Comparison of ENCODE assay signal across 7 mouse cellular contexts in genomic region chr19:55838389-55839035, GRCm38 (mm10).
DNase-seq lines count a peak whose midpoint lies in the region; ATAC-seq and TF ChIP-seq lines count a peak whose summit lies in the region.

No protein-coding gene starts in this region.

- no peak for DNase-seq in lung, postnatal 10 days
- DNase-seq in limb, embryonic 14.5 days (ENCODE audit: low spot score), result no peak
- no peak for DNase-seq in cerebellum, adult 18-20 months
- DNase-seq in adrenal gland, postnatal 14 days, result no peak

- no peak overlapping the region for H3K4me3 ChIP-seq in lung, embryonic 16.5 days (ENCODE audit: low read length)
- H3K4me3 ChIP-seq in forebrain, embryonic 16.5 days (replicated peaks; ENCODE audit: low read length), result no peak overlapping the region
- H3K4me3 ChIP-seq in limb, embryonic 14.5 days (replicated peaks; ENCODE audit: low read length), result no peak overlapping the region
- no peak overlapping the region for H3K4me3 ChIP-seq in stomach, embryonic 14.5 days (ENCODE audit: low read depth, low read length)

- no peak; the same call in 1 of the 2 replicates for ATAC-seq in lung, embryonic 16.5 days (ENCODE audit: low read depth)
- no peak for ATAC-seq in forebrain, embryonic 16.5 days
- no peak for ATAC-seq in limb, embryonic 14.5 days (ENCODE audit: low FRiP score, low read depth)
- peak; percentile 33; the same call in 1 of the 2 replicates for ATAC-seq in stomach, embryonic 14.5 days (ENCODE audit: insufficient number of reproducible peaks, insufficient read depth, low FRiP score, low read depth)

- no peaks in the 10 kb centered on the region for H3K9me3 ChIP-seq in lung, embryonic 16.5 days (ENCODE audit: control insufficient read depth, low read length)
- H3K9me3 ChIP-seq in forebrain, embryonic 16.5 days (ENCODE audit: control insufficient read depth, low read length), result no peaks in the 10 kb centered on the region
- H3K9me3 ChIP-seq in limb, embryonic 14.5 days (ENCODE audit: control insufficient read depth, low read length), result no peaks in the 10 kb centered on the region
- no peaks in the 10 kb centered on the region for H3K9me3 ChIP-seq in stomach, embryonic 14.5 days (ENCODE audit: control insufficient read depth, low read depth, low read length)

- 24% methylated on average over 5 of the region's 5 CpGs for WGBS in lung, embryonic 16.5 days
- WGBS in forebrain, embryonic 16.5 days, result 11% methylated on average over 5 of the region's 5 CpGs
- 53% methylated on average over 5 of the region's 5 CpGs for WGBS in limb, embryonic 14.5 days
- WGBS in stomach, embryonic 14.5 days, result 26% methylated on average over 5 of the region's 5 CpGs

- no peaks in the 10 kb centered on the region for H3K27me3 ChIP-seq in lung, embryonic 16.5 days (ENCODE audit: control insufficient read depth, insufficient read depth, low read depth, low read length)
- no peaks in the 10 kb centered on the region for H3K27me3 ChIP-seq in forebrain, embryonic 16.5 days (replicated peaks; ENCODE audit: control insufficient read depth, insufficient read depth, low read length)
- H3K27me3 ChIP-seq in limb, embryonic 14.5 days (ENCODE audit: control insufficient read depth, insufficient read depth, low read length), result no peaks in the 10 kb centered on the region
- no peaks in the 10 kb centered on the region for H3K27me3 ChIP-seq in stomach, embryonic 14.5 days (ENCODE audit: control insufficient read depth, insufficient read depth, low read length)

- no peak overlapping the region for H3K9ac ChIP-seq in lung, embryonic 16.5 days (ENCODE audit: low read length)
- no peak overlapping the region for H3K9ac ChIP-seq in forebrain, embryonic 16.5 days (replicated peaks; ENCODE audit: low read depth, low read length)
- H3K9ac ChIP-seq in limb, embryonic 14.5 days (ENCODE audit: low read depth, low read length, severe bottlenecking), result no peak overlapping the region
- no peak overlapping the region for H3K9ac ChIP-seq in stomach, embryonic 14.5 days (replicated peaks; ENCODE audit: low read depth, low read length)

- H3K4me1 ChIP-seq in lung, embryonic 16.5 days (replicated peaks; ENCODE audit: control insufficient read depth, insufficient read depth, low read length), result peaks cover 44% of the 10 kb centered on the region
- peaks cover 24% of the 10 kb centered on the region for H3K4me1 ChIP-seq in forebrain, embryonic 16.5 days (replicated peaks; ENCODE audit: control insufficient read depth, insufficient read depth, low read length)
- H3K4me1 ChIP-seq in limb, embryonic 14.5 days (ENCODE audit: control insufficient read depth, insufficient read depth, low read length), result peaks cover 49% of the 10 kb centered on the region
- H3K4me1 ChIP-seq in stomach, embryonic 14.5 days (ENCODE audit: control insufficient read depth, insufficient read depth, low read length), result peaks cover 44% of the 10 kb centered on the region

- H3K36me3 ChIP-seq in lung, embryonic 16.5 days (ENCODE audit: control insufficient read depth, insufficient read depth, low read length), result no peaks in the 10 kb centered on the region
- H3K36me3 ChIP-seq in forebrain, embryonic 16.5 days (ENCODE audit: control insufficient read depth, insufficient read depth), result no peaks in the 10 kb centered on the region
- H3K36me3 ChIP-seq in limb, embryonic 14.5 days (ENCODE audit: control insufficient read depth, insufficient read depth, low read length), result no peaks in the 10 kb centered on the region
- no peaks in the 10 kb centered on the region; the same call in 1 of the 2 replicates for H3K36me3 ChIP-seq in stomach, embryonic 14.5 days (ENCODE audit: control insufficient read depth, insufficient read depth, low read length)

- H3K4me2 ChIP-seq in lung, embryonic 16.5 days (ENCODE audit: low read depth, low read length), result peak overlapping the region; percentile 45
- H3K4me2 ChIP-seq in forebrain, embryonic 16.5 days (ENCODE audit: low read length), result peak overlapping the region; percentile 15; the same call in 1 of the 2 replicates
- H3K4me2 ChIP-seq in limb, embryonic 14.5 days (replicated peaks; ENCODE audit: low read depth, low read length, severe bottlenecking), result no peak overlapping the region
- H3K4me2 ChIP-seq in stomach, embryonic 14.5 days (replicated peaks; ENCODE audit: low read depth, low read length), result peak overlapping the region; percentile 33

- TF ChIP-seq POLR2A in limb, embryonic 14.5 days (IDR thresholded peaks at IDR 0.05; ENCODE audit: borderline replicate concordance, extremely low read depth, insufficient read depth, insufficient read length), result no peak

- peak overlapping the region; percentile 90 for H3K27ac ChIP-seq in lung, embryonic 16.5 days (ENCODE audit: low read length)
- no peak overlapping the region for H3K27ac ChIP-seq in forebrain, embryonic 16.5 days (ENCODE audit: low read length)
- peak overlapping the region; percentile 28; the same call in 1 of the 2 replicates for H3K27ac ChIP-seq in limb, embryonic 14.5 days (replicated peaks; ENCODE audit: low read depth, low read length)
- peak overlapping the region; percentile 90 for H3K27ac ChIP-seq in stomach, embryonic 14.5 days (ENCODE audit: low read length)
